Mouse (Mus musculus): ENCODE measurements at regions not wholly inside any gene's neighbourhood (a gene's known extent, or its start where the extent isn't known, plus 50 kb on each side); places are given as distances from the start of the nearest gene placed in this dataset.
A peak's percentile ranks its signal among the peaks of the same experiment; 100 is the strongest.

GRCm38 (mm10) chr9:118323796-118324195 lies 154.2 kb upstream of the Eomes start:
- no peak for DNase-seq (ENCODE audit: low spot score in 2 of 2)

- DNase-seq (ENCODE audit: low spot score in 2 of 2): no peak
Measured at GRCm38 (mm10) chr9:118326656-118327055, 151.4 kb upstream of the Eomes start.

- no peak for DNase-seq (ENCODE audit: low spot score in 2 of 2)
Measured at GRCm38 (mm10) chr9:118327904-118328303, 150.1 kb upstream of the Eomes start.

- no peak for DNase-seq (ENCODE audit: low spot score in 2 of 2)
Measured at GRCm38 (mm10) chr9:118341401-118341800, 136.6 kb upstream of the Eomes start.

- no peak for DNase-seq (ENCODE audit: low spot score in 2 of 2)
Measured at GRCm38 (mm10) chr9:118354911-118355310, 123.1 kb upstream of the Eomes start.

GRCm38 (mm10) chr9:118357406-118357805 lies 120.6 kb upstream of the Eomes start:
- DNase-seq (ENCODE audit: low spot score in 2 of 2): no peak

GRCm38 (mm10) chr9:118363929-118364328 lies 114.1 kb upstream of the Eomes start:
- no peak for DNase-seq (ENCODE audit: low spot score in 2 of 2)

- no peak for DNase-seq (ENCODE audit: low spot score in 2 of 2)
Measured at GRCm38 (mm10) chr9:118365431-118365830, 112.6 kb upstream of the Eomes start.

- no peak for DNase-seq (ENCODE audit: low spot score in 2 of 2)
Measured at GRCm38 (mm10) chr9:118367314-118367713, 110.7 kb upstream of the Eomes start.

- DNase-seq (ENCODE audit: low spot score in 2 of 2): peak; percentile 18 to 27
Measured at GRCm38 (mm10) chr9:118370581-118370980, 107.4 kb upstream of the Eomes start.

GRCm38 (mm10) chr9:118374680-118375079 lies 103.3 kb upstream of the Eomes start:
- no peak for DNase-seq (ENCODE audit: low spot score in 2 of 2)

GRCm38 (mm10) chr9:118379055-118379454 lies 99.0 kb upstream of the Eomes start:
- no peak for DNase-seq (ENCODE audit: low spot score in 2 of 2)

- no peak for DNase-seq (ENCODE audit: low spot score in 2 of 2)
Measured at GRCm38 (mm10) chr9:118382532-118382931, 95.5 kb upstream of the Eomes start.

GRCm38 (mm10) chr9:118384610-118385009 lies 93.4 kb upstream of the Eomes start:
- DNase-seq (ENCODE audit: low spot score in 2 of 2): no peak

GRCm38 (mm10) chr9:118387631-118388030 lies 90.4 kb upstream of the Eomes start:
- no peak for DNase-seq (ENCODE audit: low spot score in 2 of 2)

- DNase-seq (ENCODE audit: low spot score in 2 of 2): peak in 1 of 2 experiments; percentile 40
Measured at GRCm38 (mm10) chr9:118389481-118390334, 88.3 kb upstream of the Eomes start.

GRCm38 (mm10) chr9:118390679-118391078 lies 87.3 kb upstream of the Eomes start:
- DNase-seq (ENCODE audit: low spot score in 2 of 2): no peak

GRCm38 (mm10) chr9:118391715-118392114 lies 86.3 kb upstream of the Eomes start:
- DNase-seq (ENCODE audit: low spot score in 2 of 2): no peak

- DNase-seq (ENCODE audit: low spot score in 2 of 2): no peak
Measured at GRCm38 (mm10) chr9:118392796-118393195, 85.2 kb upstream of the Eomes start.

GRCm38 (mm10) chr9:118393567-118393966 lies 84.4 kb upstream of the Eomes start:
- DNase-seq (ENCODE audit: low spot score in 2 of 2): no peak

GRCm38 (mm10) chr9:118396425-118397053 lies 81.5 kb upstream of the Eomes start:
- no peak for DNase-seq (ENCODE audit: low spot score in 2 of 2)

GRCm38 (mm10) chr9:118400520-118400919 lies 77.5 kb upstream of the Eomes start:
- no peak for DNase-seq (ENCODE audit: low spot score in 2 of 2)

GRCm38 (mm10) chr9:118401170-118401569 lies 76.8 kb upstream of the Eomes start:
- DNase-seq (ENCODE audit: low spot score in 2 of 2): no peak
